Mouse (Mus musculus) mature B cell (primary cell): ENCODE measurements around the gene C130050O18Rik.

Experiments used
- in situ Hi-C: fragments of 300-500 bp; cut with MboI; formaldehyde crosslinking; loops from 2 replicates; pipeline ENCODE4 v1.14.3; 2019

C130050O18Rik gene

GRCm38 (mm10) chr5:139397359-139397916, 7.6 kb upstream of the C130050O18Rik start:
- in situ Hi-C loops = no loop called here

DNA sequence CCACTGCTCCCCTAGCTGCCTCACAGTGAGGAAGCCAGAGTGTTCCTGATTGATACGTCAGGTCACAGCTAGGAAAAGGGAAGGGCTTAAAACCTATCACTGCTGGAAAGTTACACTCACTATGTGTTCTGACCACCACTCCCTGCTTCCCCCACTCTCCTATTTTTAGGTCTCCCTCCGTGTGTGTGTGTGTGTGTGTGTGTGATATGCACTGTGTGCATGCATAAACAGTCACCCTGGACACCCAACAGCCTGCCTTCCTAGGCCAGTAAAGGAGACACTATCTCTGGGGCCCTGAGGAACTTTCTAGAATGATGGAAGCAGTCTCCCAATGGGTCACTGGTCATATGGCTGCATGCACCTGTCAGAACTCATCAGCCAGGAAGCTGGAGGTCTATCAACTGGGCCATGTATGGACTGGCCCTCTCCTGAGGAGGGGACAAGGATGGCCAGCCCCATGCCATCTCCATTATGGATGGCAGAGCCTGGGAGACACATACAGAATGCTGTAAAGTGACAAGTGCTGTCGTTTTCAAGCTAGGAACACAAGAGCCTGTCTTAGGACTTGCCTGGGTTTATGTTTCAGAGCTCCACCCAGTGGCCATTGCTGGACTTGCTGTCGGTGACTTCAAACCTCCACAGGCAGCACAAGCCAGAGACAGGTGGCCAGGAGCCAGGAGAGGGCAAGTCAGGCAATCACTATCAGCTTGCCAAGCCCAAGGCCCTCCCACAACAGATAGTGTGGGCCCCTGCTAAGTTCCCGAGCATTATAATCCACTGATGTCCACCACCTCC, 6.9 kb upstream of the C130050O18Rik start:
- in situ Hi-C loops = no loop called here

- in situ Hi-C loops = no loop called here
Observed at GRCm38 (mm10) chr5:139398786-139399185, 6.3 kb upstream of the C130050O18Rik start.

DNA sequence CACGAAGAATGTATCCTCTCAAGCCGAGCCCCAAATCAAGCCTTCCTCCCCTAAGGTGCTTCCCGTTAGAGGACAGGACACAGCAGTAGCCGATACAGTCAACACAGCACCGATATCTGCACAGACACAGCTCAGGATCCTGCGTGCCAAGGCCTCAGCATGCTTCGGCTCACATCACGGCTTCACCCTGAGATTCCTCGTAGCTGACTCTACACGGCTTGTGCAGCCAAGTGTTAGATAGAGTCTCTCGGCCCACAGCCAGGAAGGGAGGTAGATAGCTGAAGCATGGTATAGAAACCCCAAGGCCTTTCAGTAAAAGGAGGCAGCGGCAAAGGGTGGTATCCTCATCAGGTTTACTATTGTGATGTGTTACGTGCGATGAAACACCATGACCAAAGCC, 5.1 kb upstream of the C130050O18Rik start:
- in situ Hi-C loops = no loop called here

- in situ Hi-C loops = no loop called here
Observed at GRCm38 (mm10) chr5:139402106-139402505, 3.0 kb upstream of the C130050O18Rik start.

- in situ Hi-C loops = no loop called here
Observed at GRCm38 (mm10) chr5:139403692-139404260, 1.3 kb upstream of the C130050O18Rik start.

- in situ Hi-C loops = no loop called here
Observed at GRCm38 (mm10) chr5:139405478-139405877, 398 bp downstream of the C130050O18Rik start.

DNA sequence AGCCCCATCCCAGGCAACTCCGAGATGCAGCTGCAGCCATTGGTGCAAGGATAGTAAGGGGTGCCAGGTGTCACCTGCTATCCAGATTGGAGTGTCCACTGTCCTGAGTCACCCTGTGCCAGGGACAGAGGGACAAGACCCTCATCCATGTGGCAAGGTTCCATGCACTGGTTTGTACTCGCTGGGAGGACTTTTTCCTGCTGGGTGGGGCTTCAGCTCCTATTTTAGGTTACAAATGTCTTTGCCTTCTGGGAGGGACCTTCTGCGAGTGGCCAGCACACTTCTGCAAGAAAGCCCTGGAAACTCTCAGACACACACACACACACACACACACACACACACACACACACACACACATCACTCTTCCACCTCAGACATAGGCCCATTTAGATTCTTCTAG, 873 bp downstream of the C130050O18Rik start:
- in situ Hi-C loops = no loop called here

DNA sequence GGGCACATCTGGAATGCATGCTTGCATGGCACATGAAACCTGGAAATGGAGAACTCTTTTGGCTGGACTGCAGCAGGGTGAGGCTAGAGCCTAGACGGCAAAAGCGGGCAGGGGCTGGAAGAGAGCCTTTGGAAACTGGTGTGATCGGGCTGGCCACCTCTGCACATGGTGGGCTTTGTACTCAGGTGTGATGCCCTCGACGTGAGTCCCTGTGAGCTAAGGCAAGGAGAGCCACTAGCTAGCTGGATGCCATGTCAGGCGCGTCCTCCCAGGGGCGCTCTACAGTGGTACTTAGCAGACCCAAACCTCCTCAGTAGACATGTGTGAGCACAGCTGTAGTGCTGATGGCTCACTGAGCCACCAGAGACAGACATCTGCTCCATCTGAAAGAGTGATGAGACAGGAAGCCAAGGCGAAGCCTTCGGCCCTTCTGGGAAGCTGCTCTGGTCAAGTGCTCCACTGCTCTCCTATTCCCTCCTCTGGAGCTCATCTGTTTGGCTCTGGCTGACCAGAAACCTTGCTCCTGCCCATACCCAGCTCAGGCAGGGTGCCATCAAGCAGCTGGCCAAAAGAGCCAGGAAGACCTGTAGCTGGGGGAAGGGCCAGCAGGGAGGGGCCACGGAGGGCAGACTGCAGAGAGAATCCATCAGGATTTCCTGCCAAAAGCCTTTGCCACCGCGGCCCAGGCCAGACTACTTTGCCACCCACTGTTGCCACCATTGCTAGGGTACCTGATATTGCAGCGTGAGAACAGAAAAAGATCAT, 2.2 kb downstream of the C130050O18Rik start:
- in situ Hi-C loops = no loop called here

DNA sequence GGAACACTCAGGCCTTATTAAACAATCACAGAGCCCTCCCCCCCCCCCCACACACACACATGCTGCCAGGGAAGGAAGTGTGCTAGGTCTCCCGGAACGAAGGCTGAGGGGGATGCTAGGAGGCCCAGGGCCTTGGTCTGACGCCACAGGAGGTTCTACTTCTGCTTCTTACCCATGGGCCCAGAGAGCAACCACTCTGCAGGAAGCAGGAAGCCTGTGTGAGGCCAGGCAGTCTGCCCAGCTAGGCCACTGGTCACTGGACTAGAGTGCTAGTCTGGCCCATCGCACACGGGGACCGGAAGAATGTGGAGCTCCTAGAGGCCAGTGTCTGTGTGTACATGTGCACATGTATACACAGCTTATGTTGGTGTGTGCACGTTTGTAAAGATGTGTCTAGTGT, 3.4 kb downstream of the C130050O18Rik start:
- in situ Hi-C loops = no loop called here

DNA sequence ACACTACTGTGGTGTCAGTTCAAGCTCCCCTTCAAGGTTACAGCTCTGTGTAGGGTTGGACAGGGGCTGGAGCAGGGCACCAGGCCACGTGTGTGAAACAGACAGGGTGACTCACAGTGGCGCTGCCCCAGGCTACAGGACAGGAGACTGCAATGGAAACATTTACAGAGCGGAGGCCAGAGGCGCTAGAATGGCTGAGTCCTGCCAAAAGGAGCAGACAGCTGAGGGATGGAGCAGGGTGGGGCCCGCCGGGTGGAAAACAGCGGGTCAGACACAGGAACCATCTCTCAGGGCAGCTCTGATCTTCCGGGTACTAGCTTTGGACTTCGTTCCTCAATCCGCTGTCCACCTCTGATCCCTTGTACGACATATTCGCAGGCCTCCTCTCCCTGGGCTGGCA, 4.3 kb downstream of the C130050O18Rik start:
- in situ Hi-C loops = no loop called here

DNA sequence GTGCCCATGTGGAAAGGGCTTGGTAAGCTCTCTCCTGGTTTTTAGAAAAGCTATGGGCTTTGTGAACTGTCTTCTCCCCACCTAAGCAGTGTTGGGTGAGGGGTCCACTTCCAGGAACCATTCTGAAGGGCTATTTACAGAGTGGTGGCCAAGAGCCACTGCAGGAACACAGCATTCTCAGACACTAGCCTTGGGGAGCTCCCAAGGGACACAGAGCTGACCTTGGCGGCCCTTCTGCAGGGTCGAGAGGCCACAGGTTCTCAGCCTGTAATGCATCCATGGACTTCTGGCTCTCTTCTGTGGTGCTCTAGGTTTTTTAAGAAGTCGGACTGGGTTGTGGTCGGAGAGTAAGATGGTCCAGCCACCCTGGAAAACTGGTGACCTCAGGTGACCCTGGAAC, 5.0 kb downstream of the C130050O18Rik start:
- in situ Hi-C loops = no loop called here

DNA sequence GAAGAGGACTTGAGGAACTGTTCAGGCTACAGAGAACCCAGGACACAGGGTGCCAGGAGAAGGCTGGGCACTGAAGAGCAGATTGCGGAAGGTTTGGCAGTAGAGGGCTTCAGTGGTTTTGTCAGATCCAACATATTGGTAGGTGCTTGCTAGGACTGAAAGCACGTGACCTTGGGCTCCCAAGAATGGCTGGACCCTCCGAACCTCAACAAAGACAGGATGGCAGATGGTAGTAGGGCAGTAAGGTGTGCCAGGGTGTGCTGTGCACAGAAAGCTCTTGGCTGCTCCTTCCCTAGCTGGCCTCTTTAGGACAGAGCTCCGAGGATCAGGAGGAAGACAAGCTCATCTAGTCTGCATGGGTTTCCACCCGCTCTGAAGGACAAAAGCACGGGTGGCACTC, 6.0 kb downstream of the C130050O18Rik start:
- in situ Hi-C loops = no loop called here

- in situ Hi-C loops = no loop called here
Observed at GRCm38 (mm10) chr5:139411665-139412314, 6.7 kb downstream of the C130050O18Rik start.

DNA sequence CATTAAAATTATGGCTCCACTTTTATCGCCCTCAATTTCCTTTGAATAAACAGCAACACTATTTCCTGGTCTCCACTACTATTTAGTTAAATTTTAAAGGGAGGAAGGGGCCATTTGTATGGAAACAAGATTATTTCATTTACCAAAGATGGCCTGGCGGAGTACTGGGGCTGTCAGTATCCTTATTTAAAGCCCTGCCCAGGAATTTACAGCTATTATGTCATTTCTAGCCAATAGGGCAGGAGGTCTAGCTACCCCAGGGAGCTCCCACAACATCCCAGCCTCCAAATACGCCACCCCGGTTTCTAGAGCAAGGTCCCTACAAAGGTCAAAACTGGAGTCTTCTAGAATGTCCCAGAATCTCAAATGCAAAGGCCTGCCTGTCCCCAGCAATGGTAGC, 8.5 kb downstream of the C130050O18Rik start:
- in situ Hi-C loops = no loop called here

- in situ Hi-C loops = no loop called here
Observed at GRCm38 (mm10) chr5:139415001-139415400, 9.9 kb downstream of the C130050O18Rik start.

- in situ Hi-C loops = no loop called here
Observed at GRCm38 (mm10) chr5:139416942-139417341, 11.9 kb downstream of the C130050O18Rik start.

- in situ Hi-C loops = no loop called here
Observed at GRCm38 (mm10) chr5:139417480-139417879, 12.4 kb downstream of the C130050O18Rik start.

DNA sequence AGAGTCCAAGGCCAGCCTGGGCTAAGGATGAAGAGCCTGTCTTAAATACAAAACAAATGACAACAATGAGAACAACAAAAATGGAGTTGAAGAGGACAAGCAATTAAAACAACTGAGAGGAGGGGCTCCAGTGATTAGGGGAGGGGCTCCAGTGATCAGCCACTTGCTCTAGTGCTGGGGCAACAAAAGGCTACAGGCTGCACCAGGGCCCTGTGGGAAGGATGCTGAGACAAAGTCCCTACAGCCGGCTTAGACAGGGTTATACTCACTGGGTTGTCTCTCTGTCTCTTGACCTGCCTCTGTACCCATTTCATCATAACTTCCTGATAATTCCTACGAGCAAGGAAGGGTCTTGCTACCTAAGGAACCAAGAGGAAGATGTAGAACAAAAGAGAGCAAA, 13.0 kb downstream of the C130050O18Rik start:
- in situ Hi-C loops = no loop called here

- in situ Hi-C loops = no loop called here
Observed at GRCm38 (mm10) chr5:139418633-139419032, 13.6 kb downstream of the C130050O18Rik start.

- in situ Hi-C loops = no loop called here
Observed at GRCm38 (mm10) chr5:139423026-139423865, 18.2 kb downstream of the C130050O18Rik start, which contains the start of gene Gper1. Gene Gper1 (plus strand): TSS chr5:139423151.
